Mouse (Mus musculus): Measurements from ENCODE around the gene Hapln4.

DNA sequence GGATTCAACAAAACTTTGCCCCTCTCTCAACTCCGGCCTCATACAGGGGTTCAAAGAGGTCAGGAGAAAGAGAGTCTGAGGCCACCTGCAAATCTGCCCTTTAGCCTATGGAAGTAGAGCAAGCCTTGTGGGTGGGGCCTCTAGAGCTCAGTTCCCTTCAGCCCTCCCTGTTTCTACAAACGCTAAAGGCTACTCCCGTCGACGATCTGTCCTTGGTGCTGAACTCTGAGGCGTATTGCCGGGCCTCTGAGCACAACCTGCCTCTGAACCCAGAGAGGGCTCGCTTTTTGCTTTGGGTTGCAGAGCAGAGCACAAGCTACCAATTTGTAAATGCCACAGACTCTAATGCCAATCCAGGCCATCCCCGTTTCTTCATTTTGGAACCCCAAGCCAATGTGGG, 34.4 kb downstream of the Hapln4 start:
- TF ChIP-seq POLR2A (IDR thresholded peaks at IDR 0.05; ENCODE audit: low read depth, low read length): no peak
- TF ChIP-seq CTCF (IDR thresholded peaks at IDR 0.05; ENCODE audit: extremely low read depth, insufficient read length, insufficient replicate concordance, low read depth, low read length): no peak

Measured in small intestine, adult 2 months (tissue).